Mouse (Mus musculus) left cerebral cortex, adult 9 months (tissue): ENCODE results near the gene 2310050C09Rik.

Experiments
- DNase-seq, 2 experiments: peaks; one replicate each; pipeline ENCODE4 v3.0.0; 2022; ENCODE audit warnings: low spot score in 2 of 2

Gene 2310050C09Rik

GRCm38 (mm10) chr3:92870116-92870515 is at the start of gene 2310050C09Rik:
2310050C09Rik (minus strand) TSS chr3:92870216.
- no peak for DNase-seq

GRCm38 (mm10) chr3:92907571-92907970 is 37.6 kb upstream of the 2310050C09Rik start:
- no peak for DNase-seq

- no peak for DNase-seq
Measured at GRCm38 (mm10) chr3:92905182-92905581, 35.2 kb upstream of the 2310050C09Rik start.

GRCm38 (mm10) chr3:92903640-92904039 is 33.6 kb upstream of the 2310050C09Rik start:
- DNase-seq = no peak

- DNase-seq = peak in 1 of 2 experiments; percentile 45
Measured at GRCm38 (mm10) chr3:92902992-92903391, 33.0 kb upstream of the 2310050C09Rik start.

- no peak for DNase-seq
Measured at GRCm38 (mm10) chr3:92894489-92894888, 24.5 kb upstream of the 2310050C09Rik start.

- no peak for DNase-seq
Measured at GRCm38 (mm10) chr3:92894063-92894462, 24.0 kb upstream of the 2310050C09Rik start.

GRCm38 (mm10) chr3:92874180-92874579 is 4.2 kb upstream of the 2310050C09Rik start:
- peak in 1 of 2 experiments; percentile 8 for DNase-seq

- DNase-seq = no peak
Measured at GRCm38 (mm10) chr3:92851186-92851585, 18.8 kb downstream of the 2310050C09Rik start, which contains the start of gene Lce1l. Lce1l (minus strand) TSS chr3:92851286.

GRCm38 (mm10) chr3:92827108-92827507 is 42.9 kb downstream of the 2310050C09Rik start, which contains the start of gene Kprp:
Kprp (minus strand) TSS chr3:92827247.
- no peak for DNase-seq

GRCm38 (mm10) chr3:92825808-92826207 is 44.2 kb downstream of the 2310050C09Rik start:
- no peak for DNase-seq
